Mouse (Mus musculus) cerebral cortex, adult 2 months (tissue): ENCODE measurements around the gene Cxxc4.

ENCODE experiments used
- WGBS: fragments of 180-500 bp; shearing (Covaris S2); methylation state at CpG from one replicate; pipeline ENCODE4 v1.1.7; 2018; 5-methylcytosine and 5-hydroxymethylcytosine counted together

Cxxc4 gene

DNA sequence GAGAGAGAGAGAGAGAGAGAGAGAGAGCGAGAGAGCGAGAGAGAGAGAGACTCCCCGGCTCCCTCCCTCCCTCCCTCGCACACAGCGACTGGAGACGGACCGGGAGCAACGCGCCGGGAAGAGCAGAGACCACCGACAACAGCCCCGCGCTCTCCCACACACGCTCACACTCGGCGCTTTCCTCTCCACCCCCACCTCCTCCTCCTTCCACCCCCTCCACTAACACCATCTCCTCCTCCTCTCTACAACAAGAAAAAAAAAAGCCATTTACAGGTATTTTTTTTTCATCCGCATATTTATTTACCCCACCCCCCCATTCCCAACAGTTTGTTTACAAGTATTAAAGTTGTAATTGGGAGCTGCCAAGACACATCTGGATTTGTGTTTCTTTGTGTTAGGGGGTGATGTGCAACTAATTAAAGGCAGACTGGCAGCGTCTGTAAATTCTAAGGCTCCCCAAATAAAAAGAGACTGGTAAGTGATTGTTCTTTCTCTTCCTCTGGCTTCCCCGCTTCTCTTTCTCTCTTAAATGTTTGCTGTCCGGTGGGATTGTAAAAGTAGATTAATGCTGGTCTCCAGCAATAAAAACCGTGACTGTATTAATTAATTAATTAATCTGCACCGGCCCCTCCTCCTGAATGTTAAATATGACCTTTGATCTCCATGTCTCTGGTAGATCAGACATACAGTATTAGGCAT lies at the start of gene Cxxc4:
Gene Cxxc4, plus strand, starts transcription at position 71 of the 699 bp plus-strand sequence.
- WGBS, result 6% methylated on average over 17 of the region's 22 CpGs

DNA sequence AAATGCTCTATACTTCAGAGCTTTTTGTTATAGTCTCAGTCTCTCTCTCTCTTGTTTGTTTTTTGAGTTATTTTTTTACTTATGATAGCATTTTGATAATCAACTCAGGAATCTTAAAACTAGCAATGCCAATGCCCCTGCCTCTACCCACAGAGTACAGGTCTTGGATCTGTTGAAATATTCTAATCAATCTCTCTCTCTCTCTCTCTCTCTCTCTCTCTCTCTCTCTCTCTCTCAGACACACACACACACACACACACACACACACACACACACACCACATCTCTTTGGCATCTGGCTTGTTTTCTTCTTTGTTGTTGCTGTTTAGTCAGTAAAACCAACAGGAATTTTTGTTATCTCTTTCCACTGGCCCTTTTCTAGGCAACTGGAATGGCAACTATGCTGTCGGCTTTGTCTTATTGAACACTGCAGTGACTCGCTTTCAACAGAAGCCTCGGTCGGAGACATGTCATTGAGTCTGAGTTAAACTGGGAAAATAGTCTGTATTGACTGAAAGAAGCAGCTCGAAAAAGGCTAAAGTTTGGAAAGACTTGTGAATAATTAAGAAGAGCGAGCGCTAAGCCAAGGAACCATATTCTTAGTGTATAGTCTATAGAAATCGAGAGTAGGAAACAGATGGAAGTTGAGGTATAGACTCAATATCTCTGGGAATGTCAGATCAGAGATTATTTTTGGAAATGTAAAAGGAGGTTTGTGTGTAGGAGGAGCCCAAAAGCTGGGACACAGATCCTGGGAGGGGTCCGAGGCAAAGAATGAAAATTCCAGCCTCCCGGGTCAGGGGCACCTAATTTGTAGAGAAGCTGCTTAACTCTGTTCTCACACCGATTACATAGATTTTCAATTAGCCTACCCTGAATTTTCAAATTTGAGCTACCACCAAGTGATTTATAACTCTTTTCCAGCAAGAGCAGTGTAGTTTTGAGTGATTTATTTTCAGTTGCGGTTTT lies 47.0 kb upstream of the Cxxc4 start:
- 18% methylated on average over 12 of the region's 12 CpGs for WGBS

- 28% methylated on average over 11 of the region's 11 CpGs for WGBS
These were observed 46.2 kb upstream of the Cxxc4 start for GRCm38 (mm10) chr3:134190046-134190445.

GRCm38 (mm10) chr3:134199892-134200291 lies 36.4 kb upstream of the Cxxc4 start:
- WGBS, result 43% methylated on average over 9 of the region's 9 CpGs

DNA sequence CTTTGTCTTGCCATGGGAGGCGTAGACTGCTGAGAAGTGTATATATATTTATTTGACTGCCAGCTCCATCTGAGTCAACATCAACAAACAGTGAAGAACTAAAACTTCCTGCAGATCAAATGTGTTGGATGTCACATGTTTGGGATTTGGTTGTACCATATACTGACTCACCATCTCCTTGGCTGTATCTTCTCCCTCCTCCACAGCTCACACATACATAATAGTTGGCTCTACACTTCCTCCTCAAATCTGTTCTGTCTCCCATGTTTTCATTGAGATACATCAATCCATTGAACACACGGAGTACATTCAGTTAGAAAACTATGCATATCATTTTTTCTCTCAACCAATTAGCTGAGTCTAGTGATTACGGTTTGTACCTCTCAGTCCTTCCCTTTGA lies 29.7 kb upstream of the Cxxc4 start:
- WGBS, result 67% methylated on average over 3 of the region's 3 CpGs

DNA sequence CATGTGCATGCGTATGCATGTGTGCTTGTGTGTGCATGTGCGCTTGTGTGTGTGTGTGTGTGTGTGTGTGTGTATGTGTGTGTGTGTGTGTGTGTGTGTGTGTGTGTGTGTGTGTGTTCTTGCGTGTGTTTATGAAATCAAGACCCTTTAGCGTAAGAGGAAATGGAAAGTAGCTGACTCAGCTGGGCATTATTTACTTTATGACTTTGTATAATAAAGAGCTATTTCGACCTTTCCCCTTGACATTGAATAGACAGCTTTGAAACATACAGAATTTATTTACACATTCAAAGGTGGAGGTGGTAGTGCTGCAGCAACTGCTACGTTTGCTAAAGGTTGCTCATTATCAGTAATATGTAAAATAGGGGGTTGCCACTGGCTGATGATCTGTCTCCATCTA lies 25.3 kb upstream of the Cxxc4 start:
- 84% methylated on average over 6 of the region's 6 CpGs for WGBS

DNA sequence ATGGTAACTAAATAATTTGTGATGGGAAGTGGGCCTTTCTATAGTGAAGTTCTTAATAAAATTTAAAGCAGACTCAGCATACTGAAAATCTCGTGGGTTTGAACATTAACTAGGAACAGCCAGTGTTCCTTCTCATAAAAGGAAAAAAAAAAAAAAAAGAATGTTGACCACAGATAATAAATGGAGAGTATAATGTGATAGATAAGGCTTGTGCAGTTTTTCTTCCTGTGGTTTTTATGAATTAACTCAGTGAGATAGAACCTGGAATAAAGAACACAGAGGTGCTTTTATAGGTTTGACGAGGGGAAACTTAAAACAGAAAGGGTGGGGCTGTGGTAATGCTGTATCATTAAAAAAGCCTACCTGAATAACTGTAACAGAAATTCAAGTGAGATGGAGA lies 15.3 kb upstream of the Cxxc4 start:
- 74% methylated on average over 2 of the region's 2 CpGs for WGBS

DNA sequence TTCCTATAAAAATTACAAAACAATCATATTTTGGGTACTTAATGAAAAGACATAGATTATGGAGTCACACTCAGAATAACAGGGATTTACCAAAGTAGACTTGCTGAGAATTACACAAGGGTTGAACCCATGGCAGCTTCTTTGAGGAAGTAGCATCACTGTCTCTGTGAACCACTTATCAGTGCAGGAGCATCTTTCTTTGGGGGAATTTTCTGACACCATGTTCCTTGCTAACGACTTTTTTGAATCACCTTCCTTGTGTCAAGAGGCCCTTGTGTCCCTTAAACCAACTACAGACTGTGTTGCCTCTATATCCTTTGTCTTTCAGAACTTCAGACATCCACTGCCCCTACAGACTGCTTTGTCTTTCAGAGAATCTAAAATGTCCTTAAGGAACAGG lies 13.7 kb upstream of the Cxxc4 start:
- WGBS, result 87% methylated on average over 1 of the region's 1 CpGs

DNA sequence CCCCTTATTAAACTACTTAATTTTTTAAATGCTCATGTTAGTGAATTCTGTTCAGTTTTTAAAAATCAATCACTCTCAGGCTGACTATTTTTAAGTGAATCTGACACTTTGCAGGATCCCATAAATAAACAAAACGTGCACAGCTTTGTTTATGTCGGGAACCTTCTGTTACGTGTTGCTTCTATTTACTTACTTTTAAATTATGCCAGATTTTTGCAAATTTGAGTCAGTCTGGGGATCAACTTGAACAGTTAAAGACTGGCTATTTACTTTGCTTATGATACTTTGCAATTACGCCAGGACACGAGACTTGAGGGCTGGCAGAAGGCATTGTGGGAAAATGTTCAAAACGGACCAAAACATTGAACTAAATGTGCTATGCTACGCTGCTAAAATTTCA lies 12.3 kb upstream of the Cxxc4 start:
- 83% methylated on average over 7 of the region's 7 CpGs for WGBS

- 97% methylated on average over 3 of the region's 3 CpGs for WGBS
These were observed 10.4 kb upstream of the Cxxc4 start for GRCm38 (mm10) chr3:134225928-134226327.

DNA sequence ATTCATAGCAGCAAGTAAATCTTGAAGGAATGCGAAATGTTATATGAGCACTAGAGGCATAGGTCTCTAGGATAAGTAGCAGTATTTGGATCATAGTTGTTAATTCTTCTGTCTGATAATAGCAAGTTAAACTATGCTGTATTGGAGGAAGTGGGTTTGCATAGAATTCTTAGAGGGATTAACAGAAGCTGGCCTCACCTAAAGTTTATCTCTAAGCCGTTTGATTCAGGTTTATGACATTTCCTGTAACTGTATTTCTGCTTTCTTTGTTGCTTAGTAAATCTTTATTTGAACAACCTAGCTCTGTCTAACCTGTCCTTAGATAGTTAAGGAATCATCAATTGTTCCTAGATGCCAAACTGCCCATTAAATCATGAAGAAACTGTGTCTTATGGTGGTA lies 3.5 kb upstream of the Cxxc4 start:
- 89% methylated on average over 2 of the region's 2 CpGs for WGBS

- 2% methylated on average over 42 of the region's 55 CpGs for WGBS
These were observed 532 bp upstream of the Cxxc4 start for GRCm38 (mm10) chr3:134235491-134236413.

DNA sequence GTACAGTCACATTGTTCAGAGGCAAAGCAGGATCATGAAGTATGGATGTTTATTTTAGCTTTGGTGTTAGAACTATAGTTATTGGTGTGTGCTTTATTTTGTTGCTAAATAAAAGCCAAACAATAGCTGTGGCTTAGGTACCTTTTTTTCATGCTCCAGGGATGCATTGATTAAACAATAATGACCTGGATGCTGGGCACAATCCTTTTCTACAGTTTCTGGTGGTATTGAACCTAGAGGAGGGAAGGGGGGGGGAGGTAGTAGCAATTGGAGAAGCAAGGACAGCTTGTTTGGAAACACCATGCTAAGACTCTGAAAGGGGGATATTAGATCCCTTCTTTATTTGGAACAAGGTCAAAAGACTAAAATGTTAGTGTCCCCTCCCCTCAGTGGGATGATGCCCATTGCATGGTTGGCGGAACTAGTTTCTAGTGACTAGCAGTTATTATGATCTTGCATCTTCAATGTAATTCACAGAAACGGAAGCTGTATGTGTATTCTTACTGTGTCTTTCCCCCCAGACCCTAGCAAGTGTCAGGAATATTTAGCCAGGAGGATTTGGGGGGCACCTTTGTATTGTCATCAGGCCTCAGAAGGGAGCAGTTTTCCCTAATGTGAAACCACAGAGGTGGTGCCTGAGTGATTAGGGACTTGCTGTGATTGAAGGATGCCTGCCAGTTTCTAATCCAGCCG lies 975 bp downstream of the Cxxc4 start:
- WGBS, result 62% methylated on average over 3 of the region's 3 CpGs

DNA sequence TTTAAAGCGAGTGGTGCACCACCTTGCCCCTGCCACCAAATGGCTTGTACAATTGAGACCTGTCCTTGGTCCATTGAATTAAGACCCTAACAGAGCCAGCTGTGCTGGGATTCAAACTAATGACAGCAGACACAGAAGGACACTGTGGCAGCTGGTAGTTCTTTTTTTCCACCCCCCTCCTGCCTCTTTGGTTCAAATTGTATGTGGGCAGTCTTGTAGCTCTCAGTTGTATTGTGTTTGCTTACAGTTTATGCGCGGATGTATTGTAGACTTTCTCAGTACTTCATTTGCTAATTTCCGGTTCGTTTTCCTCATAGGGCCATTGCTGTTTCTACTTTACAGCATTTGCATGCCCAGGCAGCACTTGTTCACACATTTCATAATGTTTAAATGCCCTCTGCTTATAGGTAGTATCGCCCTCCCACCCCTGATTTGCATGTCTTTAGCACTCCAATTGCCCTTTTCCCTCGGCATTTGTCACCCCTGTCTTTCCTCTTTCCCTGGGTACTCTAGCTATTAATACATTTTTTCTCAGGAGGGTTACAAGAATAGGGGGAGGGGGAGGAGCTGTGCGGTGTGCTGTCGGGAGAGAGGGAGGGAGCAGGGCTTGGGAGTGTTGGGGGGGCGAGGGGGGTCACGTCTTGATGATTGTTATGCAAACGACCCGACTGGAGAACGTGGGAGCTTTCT lies 2.5 kb downstream of the Cxxc4 start:
- WGBS, result 5% methylated on average over 14 of the region's 14 CpGs

- whole genome bisulfite sequencing, result under 1% methylated on average over 51 of the region's 51 CpGs
These were observed 3.2 kb downstream of the Cxxc4 start for GRCm38 (mm10) chr3:134239321-134239970.

DNA sequence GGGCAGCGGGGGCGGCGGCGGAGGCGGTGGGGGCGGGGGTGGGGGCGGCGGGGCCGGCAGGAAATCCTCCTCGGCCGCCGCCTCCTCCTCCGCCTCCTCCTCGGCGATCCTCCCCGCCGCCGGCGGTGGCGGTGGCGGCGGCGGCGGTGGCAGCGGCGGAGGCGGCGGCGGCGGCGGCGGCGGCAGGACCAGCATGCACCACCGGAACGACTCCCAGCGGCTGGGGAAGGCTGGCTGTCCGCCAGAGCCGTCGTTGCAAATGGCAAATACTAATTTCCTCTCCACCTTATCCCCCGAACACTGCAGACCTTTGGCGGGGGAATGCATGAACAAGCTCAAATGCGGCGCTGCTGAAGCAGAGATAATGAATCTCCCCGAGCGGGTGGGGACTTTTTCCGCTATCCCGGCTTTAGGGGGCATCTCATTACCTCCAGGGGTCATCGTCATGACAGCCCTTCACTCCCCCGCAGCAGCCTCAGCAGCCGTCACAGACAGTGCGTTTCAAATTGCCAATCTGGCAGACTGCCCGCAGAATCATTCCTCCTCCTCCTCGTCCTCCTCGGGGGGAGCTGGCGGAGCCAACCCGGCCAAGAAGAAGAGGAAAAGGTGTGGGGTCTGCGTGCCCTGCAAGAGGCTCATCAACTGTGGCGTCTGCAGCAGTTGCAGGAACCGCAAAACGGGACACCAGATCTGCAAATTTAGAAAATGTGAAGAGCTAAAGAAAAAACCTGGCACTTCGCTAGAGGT lies 3.9 kb downstream of the Cxxc4 start:
- under 1% methylated on average over 44 of the region's 61 CpGs for WGBS

DNA sequence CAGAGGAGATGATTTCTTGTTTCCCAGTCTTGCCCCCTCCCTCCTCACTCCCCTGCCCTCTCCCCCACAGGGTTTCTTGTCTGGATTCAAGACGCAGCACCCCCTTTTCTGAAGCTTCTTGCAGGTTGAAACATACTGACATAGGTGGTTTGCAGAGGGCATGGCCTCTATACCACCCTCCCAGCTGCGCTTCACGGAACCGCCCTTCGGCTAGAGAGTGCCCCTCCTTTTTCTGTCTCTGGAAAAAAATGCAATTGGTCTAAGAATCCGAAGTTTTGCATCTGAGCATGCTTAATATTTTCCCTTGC lies 4.4 kb downstream of the Cxxc4 start:
- WGBS, result 9% methylated on average over 6 of the region's 6 CpGs

DNA sequence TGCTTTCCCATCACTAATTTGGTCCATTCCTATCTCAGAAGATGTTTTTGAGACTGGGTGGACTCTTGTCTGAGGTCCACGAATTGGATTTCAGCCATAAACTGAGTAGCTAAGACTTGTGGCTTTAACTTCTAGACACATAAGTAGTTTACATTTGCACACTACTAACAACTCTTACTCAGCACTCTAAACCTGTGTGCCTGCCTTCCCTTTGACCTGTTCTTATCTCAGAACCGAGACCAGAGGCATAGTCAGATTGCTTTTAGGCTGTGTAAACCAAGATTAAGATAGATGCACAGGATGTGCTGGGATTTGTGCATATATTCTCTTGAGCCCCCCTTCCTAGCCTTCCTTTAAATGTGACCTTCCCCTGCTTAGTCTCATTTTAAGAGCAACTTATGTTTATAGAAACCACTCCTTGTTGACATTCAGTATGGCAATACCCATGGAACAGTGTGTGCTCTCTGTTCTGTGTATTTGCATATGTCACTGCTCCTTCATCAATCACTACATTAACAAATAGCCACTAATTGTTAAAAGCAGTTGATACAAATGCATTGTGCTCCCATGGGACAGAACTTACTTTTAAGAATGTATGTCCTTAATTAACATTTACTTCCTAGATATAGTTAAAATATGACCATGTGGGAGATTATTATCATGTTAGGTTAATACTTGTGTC lies 7.0 kb downstream of the Cxxc4 start:
- 77% methylated on average over 2 of the region's 2 CpGs for WGBS

GRCm38 (mm10) chr3:134243850-134244247 lies 7.6 kb downstream of the Cxxc4 start:
- WGBS, result 72% methylated on average over 3 of the region's 3 CpGs
